Mouse (Mus musculus) monocyte, adult 2 months (primary cell): ENCODE data around the gene Wnt2b.

Experiments used
- DNase-seq, 2 experiments: peaks; one replicate each; pipeline ENCODE4 v3.0.0; 2022; ENCODE audit warnings: low spot score in 2 of 2, low read depth in 1 of 2

Wnt2b gene

DNA sequence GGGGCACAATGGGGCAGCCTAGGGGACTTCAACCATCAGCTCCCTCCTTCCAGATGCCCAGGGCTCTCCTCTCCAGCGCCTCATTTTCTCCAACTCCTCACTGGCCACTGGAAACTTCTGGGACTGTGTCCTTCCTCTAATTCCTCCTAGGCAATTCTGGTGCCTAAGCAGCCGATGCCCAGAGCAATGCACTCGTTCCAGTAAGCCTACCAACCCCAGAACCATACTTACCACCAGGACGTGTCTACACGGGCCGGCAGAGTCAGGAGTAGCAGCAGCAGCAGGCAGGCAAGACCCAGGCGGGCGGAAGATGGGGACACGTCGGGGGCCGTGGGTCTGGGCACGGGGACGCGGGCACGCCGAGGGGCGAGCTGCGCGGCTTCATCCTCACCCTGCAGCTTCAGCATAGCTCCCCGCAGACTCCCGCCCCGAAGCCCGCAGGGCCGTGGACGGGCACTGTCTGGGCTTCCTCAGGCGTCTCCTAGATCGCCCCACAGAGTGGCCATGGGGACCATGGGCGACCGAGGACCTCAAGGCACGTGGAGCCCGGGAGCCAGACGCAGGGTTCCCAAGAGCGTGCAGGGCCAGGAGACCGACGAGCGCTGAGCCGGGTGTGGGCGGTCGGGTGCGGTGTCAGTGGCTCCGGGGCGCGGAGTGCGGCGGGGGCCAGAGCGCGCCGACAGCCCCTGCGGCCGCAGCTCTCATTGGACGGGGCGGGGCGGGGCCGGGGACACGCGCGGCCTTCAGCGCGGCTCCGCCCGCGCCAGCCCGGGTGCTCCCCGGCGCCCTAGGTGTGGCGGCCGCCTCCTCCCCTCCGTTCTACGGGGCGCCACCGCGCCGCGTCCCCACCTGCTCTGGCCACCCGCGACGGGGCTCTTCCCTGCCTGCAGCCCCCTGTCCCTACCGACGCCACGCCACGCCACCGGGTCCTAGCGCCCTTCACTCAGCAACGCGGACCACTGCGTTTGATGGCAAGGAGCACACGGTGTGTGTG is at the start of gene Wnt2b:
Wnt2b (minus strand) TSS at position 856 of the 994 bp plus-strand sequence.
- DNase-seq, result no peak

- DNase-seq, result no peak
Measured at GRCm38 (mm10) chr3:105010681-105011339, 49.1 kb upstream of the Wnt2b start.

DNA sequence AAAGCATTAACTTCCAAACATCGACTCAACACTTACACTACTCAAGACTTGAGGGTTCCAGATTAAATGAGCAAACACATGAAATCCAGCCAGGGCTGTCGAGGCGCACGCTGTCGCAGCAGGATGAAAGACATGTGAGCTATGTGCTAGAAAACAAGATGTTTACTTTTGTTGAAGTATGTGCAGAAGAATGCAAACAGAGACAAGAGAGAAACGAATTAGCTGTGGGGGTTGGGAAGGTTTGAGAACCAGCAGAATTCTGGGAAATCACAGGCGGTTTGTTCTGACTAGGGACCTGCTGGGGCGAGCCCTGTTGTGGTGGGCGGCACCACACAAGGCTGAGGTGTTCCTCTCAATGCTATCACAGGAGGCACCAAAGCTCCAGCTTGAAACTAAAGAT is 46.3 kb upstream of the Wnt2b start:
- no peak for DNase-seq

DNA sequence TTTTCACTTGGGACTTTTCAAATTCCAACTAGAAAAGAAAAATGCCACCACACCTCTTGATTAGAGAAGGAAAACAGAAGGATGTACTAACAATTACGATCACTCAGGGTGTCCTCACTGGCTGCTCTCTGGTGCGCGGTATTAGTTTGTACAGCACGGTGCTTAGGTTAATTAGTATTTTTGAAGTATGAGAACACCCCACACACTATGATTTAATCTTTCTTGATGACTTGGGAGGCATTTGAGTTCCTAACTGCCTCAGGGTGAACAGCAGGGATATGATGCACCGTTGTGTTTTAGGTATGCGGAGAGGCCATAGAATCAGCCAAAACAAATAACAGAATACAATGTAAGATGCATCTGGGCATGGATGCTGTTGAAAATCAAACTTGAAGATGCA is 44.4 kb upstream of the Wnt2b start:
- no peak for DNase-seq

- DNase-seq, result no peak
Measured at GRCm38 (mm10) chr3:105005561-105006065, 43.9 kb upstream of the Wnt2b start.

GRCm38 (mm10) chr3:105005011-105005410 is 43.3 kb upstream of the Wnt2b start:
- DNase-seq, result no peak

GRCm38 (mm10) chr3:105003960-105004463 is 42.3 kb upstream of the Wnt2b start:
- no peak for DNase-seq

DNA sequence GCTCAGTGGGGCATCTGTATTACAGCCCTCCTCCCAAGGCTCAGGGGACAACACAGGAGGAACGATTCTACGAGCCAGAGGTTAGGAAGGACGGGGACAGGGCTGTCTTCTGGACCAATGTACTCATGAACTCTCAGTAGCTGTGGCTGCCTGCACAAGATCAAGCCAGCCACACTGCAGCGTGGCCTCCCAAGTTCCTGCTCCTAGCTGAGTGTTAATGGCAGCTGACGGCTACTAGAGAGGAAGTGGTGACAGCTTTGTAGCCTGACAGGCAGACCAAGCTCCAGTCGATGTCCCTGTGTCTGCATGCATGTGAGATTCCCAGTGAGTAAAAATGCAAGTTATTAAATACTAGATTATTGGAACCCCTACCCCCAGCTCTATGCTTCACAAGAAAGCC is 39.7 kb upstream of the Wnt2b start:
- no peak for DNase-seq

DNA sequence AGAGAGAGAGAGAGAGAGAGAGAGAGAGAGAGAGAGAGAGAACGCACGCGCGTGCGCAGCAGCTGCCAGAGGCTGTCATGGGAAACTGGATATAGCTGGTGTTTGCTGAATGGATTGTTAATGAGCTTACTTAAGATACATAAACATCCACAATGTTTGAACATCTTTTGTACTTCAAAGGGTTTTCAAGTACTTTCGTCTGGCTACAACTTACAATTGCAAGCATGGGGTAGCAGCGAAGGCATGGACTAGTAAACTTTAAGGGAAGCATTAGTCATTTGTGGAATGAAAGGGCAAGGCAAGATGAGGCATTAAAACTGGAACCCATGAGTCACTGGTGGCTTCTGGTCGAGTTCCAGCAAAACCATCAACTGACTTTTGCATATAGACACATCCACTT is 38.8 kb upstream of the Wnt2b start:
- no peak for DNase-seq

- DNase-seq, result no peak
Measured at GRCm38 (mm10) chr3:104997563-104997962, 35.8 kb upstream of the Wnt2b start.

DNA sequence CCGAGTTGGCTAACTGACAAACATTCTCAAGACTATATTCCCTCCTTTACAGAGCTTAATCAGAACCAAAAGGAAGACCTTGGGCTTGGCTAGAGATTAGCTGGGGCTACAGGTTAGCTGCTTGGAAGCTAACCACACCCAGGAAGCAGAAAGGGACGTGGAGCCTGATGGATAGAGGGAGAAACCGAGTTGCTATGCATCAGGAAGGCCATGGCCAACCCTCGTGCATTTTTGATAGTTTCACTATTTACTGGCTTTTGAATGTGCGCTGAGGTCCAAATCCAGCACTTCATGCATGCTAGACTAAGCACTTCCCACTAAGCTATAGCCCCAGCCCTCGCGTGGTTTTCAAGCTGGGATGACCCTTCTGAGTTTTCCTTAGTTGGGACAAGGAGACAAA is 34.0 kb upstream of the Wnt2b start:
- no peak for DNase-seq

- DNase-seq, result no peak
Measured at GRCm38 (mm10) chr3:104994415-104994841, 32.7 kb upstream of the Wnt2b start.

DNA sequence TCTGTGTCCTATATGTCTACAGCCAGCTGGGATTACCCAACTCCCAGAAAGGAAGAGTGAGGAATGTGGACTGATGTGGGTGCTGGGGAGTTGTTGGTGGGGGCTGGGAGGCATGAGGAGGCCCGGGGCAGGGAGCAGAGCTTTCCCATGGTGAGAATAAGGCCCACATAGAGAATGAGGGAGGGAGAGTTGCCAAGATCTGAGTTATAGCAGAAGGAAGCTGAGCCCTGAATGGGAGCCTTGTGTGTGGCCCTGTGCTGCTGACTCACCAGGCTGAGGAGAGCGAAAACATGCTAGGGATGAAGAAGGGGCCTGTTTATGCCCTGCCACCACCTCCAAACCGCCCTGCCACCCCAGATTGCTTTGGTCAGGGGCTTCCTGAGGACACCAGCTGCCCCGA is 32.1 kb upstream of the Wnt2b start:
- DNase-seq, result no peak

GRCm38 (mm10) chr3:104992709-104993388 is 31.1 kb upstream of the Wnt2b start:
- DNase-seq, result peak; percentile 70 to 79

DNA sequence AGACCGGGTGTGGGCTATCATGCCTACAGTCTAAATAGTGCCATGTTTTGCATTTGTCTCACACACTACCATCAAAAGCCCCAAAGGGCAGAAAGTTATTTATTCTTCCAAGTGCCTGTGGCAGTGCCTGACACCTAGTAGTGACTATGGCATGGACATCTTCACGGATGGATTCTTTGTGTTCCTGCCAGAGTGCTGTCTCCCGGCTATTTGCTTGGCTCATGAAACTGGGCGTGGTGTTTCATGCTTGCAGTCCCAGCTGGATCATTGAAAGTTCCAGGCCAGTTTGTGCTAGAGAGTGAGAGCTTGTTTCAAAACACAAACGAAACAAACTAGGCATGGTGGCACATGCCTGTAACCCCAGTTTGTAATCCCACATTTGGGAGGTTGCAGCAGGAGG is 30.0 kb upstream of the Wnt2b start:
- no peak for DNase-seq

GRCm38 (mm10) chr3:104987884-104988283 is 26.2 kb upstream of the Wnt2b start:
- DNase-seq, result no peak

DNA sequence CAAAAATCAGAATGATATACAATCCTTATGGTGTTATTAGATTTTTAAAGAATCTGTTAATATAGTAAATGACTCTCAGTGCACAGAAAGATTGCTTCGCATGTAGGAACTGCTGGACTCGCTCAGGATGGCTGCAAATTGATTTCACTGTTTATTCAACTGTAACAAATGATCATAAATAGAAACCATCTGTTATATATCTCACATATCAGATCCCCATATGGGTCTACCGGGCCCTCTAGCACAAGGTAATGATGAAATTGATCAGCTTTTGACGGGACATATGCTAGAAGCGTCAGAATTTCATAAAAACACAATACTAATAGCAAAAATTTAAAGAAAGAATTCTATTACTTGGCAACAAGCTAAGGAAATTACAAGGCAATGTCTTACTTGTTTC is 18.0 kb upstream of the Wnt2b start:
- DNase-seq, result no peak

- peak; percentile 22 to 55 for DNase-seq
Measured at GRCm38 (mm10) chr3:104967548-104968300, 6.0 kb upstream of the Wnt2b start.

GRCm38 (mm10) chr3:104965991-104966554 is 4.4 kb upstream of the Wnt2b start:
- DNase-seq, result no peak
